Mouse (Mus musculus) forebrain, embryonic 10.5 days (tissue): ENCODE results near the gene Itgb2. TPM values are rescaled to one million over a fixed set of nuclear protein-coding genes. Genes with fewer than 3 reads are reported as not detected.

Experiments used
- DNase-seq: peaks from one replicate; pipeline ENCODE4 v3.0.0-alpha.2; 2017; ENCODE audit warnings: low spot score; ENCODE audit errors: extremely low spot score
- H3K27ac ChIP-seq: fragments of 300-500 bp; sonication (generic); 2 replicates; pipeline ENCODE4 v1.5.1; 2016; ENCODE audit warnings: mild to moderate bottlenecking
- H3K27me3 ChIP-seq: fragments of 300-500 bp; sonication (generic); 2 replicates; pipeline ENCODE4 v1.6.1; 2016; ENCODE audit warnings: mild to moderate bottlenecking; ENCODE audit not compliant: poor library complexity, severe bottlenecking
- H3K36me3 ChIP-seq: fragments of 300-500 bp; sonication (generic); replicated peaks from 2 replicates; pipeline ENCODE4 v1.6.1; 2016; ENCODE audit warnings: mild to moderate bottlenecking, moderate library complexity
- H3K4me1 ChIP-seq: fragments of 300-500 bp; sonication (generic); 2 replicates; pipeline ENCODE4 v1.6.1; 2016
- H3K4me3 ChIP-seq: fragments of 300-500 bp; sonication (generic); 2 replicates; pipeline ENCODE4 v1.5.1; 2016; ENCODE audit warnings: mild to moderate bottlenecking, moderate library complexity
- H3K9me3 ChIP-seq: fragments of 300-500 bp; sonication (generic); 2 replicates; pipeline ENCODE4 v1.6.1; 2016; ENCODE audit warnings: mild to moderate bottlenecking, moderate library complexity
- WGBS: fragments of 180-500 bp; shearing (Covaris S2); methylation state at CpG from one replicate; pipeline ENCODE4 v1.1.7; 2016; 5-methylcytosine and 5-hydroxymethylcytosine counted together
- polyA plus RNA-seq: library from polyadenylated mRNA; unstranded; fragments of >200 nt; fragmentation: Nextera tagmentation; extraction: Ambion mirVana; gene quantifications from 2 replicates; pipeline ENCODE4 v1.2.1, GENCODE M21; 2016

Itgb2 gene
- polyA plus RNA-seq, 1 experiment from 2014 or later: 0.76 TPM

DNA sequence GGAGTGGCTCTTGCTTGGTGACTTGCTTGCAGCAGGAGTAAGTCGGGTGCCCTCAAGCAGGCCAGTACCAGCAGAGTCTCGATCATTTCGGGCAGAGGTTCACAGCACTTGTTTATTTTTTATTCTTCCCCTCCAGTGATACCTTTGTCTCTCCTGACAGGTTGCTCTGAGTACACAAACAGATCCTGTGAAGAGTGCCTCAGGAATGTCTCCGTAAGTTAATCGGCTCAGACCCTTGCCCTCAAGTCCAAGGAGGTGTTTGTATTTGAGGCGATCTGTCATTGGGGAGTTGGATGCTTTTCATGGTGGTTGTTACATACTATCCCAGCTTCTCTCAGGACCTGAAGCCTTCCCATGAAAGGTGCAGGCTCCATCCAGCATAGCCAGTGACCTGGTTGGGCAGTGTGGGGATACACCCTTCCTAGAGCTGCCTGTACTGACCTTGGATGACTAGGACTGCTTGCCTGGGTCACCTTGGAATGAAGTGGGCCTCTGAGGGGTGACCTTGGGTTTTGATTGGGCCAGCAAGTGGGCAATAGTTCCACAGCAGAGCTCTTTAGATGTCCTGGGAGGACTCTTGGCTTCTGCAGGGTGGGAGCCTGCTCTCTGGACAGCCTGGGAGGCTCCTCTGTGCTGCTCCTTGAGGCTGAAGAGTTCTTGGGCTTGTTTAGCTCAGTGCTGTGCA lies 57.2 kb downstream of the Itgb2 start:
- DNase-seq: no peak
- no peaks in the 10 kb centered on the region for H3K9me3 ChIP-seq
- H3K36me3 ChIP-seq: peaks cover 53% of the 10 kb centered on the region
- WGBS: 94% methylated on average over 6 of the region's 6 CpGs
- H3K4me1 ChIP-seq: peaks cover 28% of the 10 kb centered on the region
- no peaks in the 10 kb centered on the region for H3K27me3 ChIP-seq
- H3K27ac ChIP-seq: no peak overlapping the region
- no peak overlapping the region for H3K4me3 ChIP-seq

DNA sequence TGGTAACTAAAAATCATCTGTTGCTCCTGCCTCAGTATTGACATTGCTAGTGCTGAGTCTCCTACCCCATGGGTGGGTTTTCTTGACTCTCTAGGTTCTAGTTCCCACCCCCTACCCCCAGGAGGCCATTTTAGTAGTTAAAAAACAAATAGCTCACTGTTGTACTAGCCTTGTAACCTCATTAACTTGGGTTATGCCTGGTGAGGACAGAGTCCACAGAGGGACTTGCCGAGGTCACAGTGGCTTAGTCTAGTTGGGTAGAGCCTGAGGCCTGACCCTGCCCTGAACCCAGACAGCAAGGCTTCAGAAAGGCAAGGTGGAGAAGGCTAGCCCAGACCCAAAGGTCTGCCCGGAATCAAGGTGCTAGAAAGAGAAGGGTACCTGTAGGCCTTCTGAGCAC lies 58.0 kb downstream of the Itgb2 start:
- Histone ChIP-seq H3K9me3 (no peaks in the 10 kb centered on the region), H3K4me3 (no peak overlapping the region), H3K27ac (no peak overlapping the region), H3K36me3 (peaks cover 61% of the 10 kb centered on the region), H3K27me3 (no peaks in the 10 kb centered on the region), H3K4me1 (peaks cover 20% of the 10 kb centered on the region)
- WGBS: 88% methylated on average over 2 of the region's 2 CpGs
- DNase-seq: no peak

DNA sequence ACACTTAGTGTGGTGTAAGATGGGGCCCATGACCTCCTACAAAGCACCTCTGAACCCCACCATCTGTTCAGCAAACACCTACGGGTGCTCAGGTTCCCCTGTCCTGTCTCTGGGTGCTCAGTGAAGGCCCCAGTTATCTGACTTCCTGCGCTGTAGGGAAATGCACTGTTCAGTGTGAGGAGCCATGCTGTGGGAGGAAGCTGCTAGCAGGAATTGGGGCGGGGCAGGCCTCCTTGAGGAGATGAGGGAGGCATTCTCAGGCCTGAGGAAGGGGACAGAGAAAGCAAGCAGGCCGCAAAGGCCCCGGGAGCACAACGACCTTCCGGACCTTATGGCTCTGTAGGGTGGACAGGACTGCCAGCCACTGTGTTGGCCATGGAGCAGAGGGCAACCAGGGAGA lies 59.1 kb downstream of the Itgb2 start:
- no peak for DNase-seq
- Histone ChIP-seq H3K27ac (no peak overlapping the region), H3K27me3 (no peaks in the 10 kb centered on the region), H3K4me3 (no peak overlapping the region), H3K36me3 (peaks cover 68% of the 10 kb centered on the region), H3K4me1 (peaks cover 9% of the 10 kb centered on the region), H3K9me3 (no peaks in the 10 kb centered on the region)
- 88% methylated on average over 7 of the region's 7 CpGs for WGBS

DNA sequence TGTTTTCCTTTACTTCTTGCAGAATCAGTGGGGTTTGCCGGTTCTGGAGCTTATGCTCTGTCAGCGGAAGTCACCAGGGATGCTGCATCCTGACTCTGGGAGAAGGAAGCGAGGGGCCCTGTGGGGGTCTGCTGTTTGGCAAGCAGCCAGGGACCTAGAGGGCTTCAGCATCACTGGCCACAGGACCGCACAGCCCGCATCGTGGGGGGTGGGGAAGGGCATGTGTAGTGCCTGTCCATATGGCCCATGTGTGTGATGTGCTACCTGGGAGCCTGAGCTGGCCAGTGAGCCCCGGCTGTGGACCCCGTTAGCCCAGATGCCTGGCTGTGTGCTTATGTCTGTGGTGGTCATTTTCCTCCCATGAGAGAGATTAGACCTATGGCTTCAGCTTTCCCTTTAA lies 59.7 kb downstream of the Itgb2 start:
- no peaks in the 10 kb centered on the region for H3K27me3 ChIP-seq
- H3K36me3 ChIP-seq: peaks cover 75% of the 10 kb centered on the region
- no peaks in the 10 kb centered on the region for H3K9me3 ChIP-seq
- no peak for DNase-seq
- WGBS: 88% methylated on average over 8 of the region's 8 CpGs
- H3K4me1 ChIP-seq: peaks cover 8% of the 10 kb centered on the region
- no peak overlapping the region for H3K27ac ChIP-seq
- H3K4me3 ChIP-seq: no peak overlapping the region

DNA sequence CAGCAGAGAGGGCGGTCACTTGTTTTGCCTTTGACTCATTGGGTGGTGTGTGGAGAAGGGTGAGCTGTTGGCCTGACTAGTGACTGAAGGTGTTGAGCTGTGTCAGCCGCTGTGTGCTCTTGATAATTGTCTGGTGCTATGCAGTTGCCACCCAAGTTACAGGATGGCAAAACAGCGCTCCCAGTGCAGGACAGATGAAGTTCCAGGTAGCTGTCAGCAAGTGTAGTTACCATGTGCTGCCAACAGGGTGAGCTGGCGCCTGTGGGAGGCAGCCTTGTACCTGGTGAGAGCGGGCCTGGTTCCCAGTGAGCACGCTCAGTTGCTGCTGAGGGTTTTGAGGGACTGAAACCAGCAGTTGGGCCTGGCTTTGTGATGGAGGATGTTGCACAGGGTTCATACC lies 60.8 kb downstream of the Itgb2 start:
- Histone ChIP-seq H3K36me3 (peaks cover 81% of the 10 kb centered on the region), H3K4me3 (no peak overlapping the region), H3K27ac (no peak overlapping the region), H3K4me1 (peaks cover 8% of the 10 kb centered on the region), H3K27me3 (no peaks in the 10 kb centered on the region), H3K9me3 (no peaks in the 10 kb centered on the region)
- 41% methylated on average over 6 of the region's 6 CpGs for WGBS
- peak; percentile 56 for DNase-seq

DNA sequence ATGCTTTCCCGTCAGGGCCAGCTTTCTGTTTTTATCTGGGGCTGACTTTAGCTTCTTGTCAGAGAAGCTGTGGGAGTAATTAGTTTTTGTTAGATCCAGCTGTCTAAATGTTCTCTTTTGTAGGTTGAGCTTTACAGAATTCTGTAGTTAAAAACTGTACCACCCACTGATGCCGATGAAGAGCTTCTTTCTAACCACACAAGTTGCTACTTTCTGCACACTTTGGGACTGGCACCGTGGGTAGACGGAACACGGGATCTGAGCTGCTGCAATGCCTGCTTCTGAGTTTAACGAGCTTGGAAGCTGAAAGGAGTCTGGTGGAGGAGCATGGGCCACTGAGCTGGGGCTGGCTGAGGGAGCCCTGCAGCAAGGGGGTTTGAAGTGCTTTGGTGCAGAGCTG lies 61.5 kb downstream of the Itgb2 start:
- no peak overlapping the region for H3K4me3 ChIP-seq
- no peak for DNase-seq
- peaks cover 8% of the 10 kb centered on the region for H3K4me1 ChIP-seq
- WGBS: 78% methylated on average over 6 of the region's 6 CpGs
- no peak overlapping the region for H3K27ac ChIP-seq
- peaks cover 85% of the 10 kb centered on the region for H3K36me3 ChIP-seq
- no peaks in the 10 kb centered on the region for H3K27me3 ChIP-seq
- no peaks in the 10 kb centered on the region for H3K9me3 ChIP-seq

DNA sequence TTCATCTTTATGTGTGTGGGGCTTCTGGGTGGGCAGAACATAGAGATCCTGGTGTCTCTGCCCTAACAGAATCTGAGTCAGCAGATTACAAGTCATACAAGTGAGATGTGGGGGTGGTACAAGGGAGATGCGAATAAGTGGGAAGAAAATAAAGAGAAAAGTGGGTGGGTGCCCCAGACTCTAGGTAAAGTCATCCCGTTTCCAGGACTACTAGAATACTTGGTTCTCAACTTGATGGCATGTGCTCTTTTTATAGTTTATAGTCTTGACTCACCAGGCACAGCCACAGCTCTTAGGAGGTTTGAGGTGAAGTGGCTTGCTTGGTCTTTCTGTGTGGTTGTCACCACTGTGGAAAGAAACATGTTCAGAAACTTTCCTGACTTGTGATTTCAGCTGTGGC lies 66.0 kb downstream of the Itgb2 start:
- no peak overlapping the region for H3K27ac ChIP-seq
- WGBS: 95% methylated on average over 2 of the region's 2 CpGs
- no peak for DNase-seq
- no peaks in the 10 kb centered on the region for H3K27me3 ChIP-seq
- no peaks in the 10 kb centered on the region for H3K9me3 ChIP-seq
- H3K4me3 ChIP-seq: no peak overlapping the region
- peaks cover 79% of the 10 kb centered on the region for H3K36me3 ChIP-seq
- H3K4me1 ChIP-seq: peaks cover 3% of the 10 kb centered on the region; the same call in 1 of the 2 replicates

DNA sequence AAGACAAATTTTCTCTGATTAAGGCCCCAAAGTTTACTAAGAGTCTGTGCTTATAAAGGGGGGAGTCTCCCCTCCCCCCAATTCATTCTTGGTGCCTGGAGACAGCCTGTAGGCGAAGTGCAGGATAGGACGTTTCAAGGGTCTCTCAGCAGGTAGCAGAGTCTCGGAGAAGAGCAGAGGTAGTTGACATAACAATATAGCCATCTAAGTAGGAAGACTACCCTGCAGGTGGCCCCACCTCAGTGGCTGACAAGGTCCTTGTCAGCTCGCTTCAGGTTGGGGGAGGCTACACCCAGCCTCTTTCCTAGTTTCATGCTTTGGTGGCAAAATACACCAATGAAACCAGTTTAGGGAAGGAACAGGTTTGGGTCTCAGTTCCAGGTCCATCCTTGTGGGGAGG lies 73.0 kb downstream of the Itgb2 start:
- 56% methylated on average over 4 of the region's 4 CpGs for WGBS

DNA sequence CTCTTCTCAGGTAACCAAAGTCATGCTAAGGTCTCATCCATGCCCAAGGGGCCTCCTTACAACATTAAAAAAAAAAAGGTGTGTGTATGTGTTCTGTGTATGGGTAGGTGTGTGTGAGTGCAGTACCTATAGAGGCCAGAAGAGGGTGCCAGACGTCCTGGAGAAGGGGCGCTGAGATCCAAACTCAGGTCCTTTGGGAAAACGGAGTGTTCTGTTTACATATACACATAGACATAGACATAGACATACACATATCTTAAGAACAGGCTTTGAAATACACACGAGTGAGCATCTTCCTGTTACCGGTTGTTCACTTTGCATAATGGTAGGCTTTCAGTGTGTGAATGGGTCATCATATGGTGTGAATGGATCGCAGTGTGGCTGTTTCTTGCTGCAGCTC lies 74.1 kb downstream of the Itgb2 start:
- Histone ChIP-seq H3K9me3 (peaks cover 6% of the 10 kb centered on the region; the same call in 1 of the 2 replicates), H3K36me3 (peaks cover 26% of the 10 kb centered on the region), H3K27me3 (no peaks in the 10 kb centered on the region), H3K4me3 (no peak overlapping the region), H3K27ac (no peak overlapping the region), H3K4me1 (peaks cover 24% of the 10 kb centered on the region)
- DNase-seq: no peak
- 91% methylated on average over 6 of the region's 6 CpGs for WGBS

More for the DNA sequence above, 73.0 kb downstream of the Itgb2 start:
- Histone ChIP-seq H3K4me1 (peaks cover 20% of the 10 kb centered on the region), H3K27me3 (no peaks in the 10 kb centered on the region), H3K4me3 (no peak overlapping the region), H3K9me3 (peaks cover 6% of the 10 kb centered on the region; the same call in 1 of the 2 replicates), H3K36me3 (peaks cover 28% of the 10 kb centered on the region), H3K27ac (no peak overlapping the region)
- DNase-seq: no peak

DNA sequence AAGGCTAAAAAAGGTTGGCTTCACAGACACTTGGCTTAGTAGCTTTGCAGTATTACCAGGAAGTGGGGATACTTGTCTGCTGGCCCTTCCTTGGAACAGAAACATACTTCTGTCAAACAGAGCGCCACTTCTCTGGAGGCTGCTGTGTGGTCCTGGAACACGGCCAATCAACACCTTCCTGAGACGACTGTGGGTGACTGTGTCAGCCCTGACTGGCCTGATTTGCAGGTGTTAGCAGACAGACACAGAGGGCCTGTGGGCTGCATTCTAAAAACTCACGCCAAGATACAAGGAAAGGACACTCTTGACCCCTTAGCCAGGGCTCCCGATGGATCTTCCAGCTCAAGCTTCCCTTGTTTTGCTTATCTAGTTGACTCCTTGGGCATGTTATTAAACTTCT lies 74.9 kb downstream of the Itgb2 start:
- Histone ChIP-seq H3K4me3 (no peak overlapping the region), H3K27me3 (no peaks in the 10 kb centered on the region), H3K4me1 (peaks cover 24% of the 10 kb centered on the region), H3K9me3 (peaks cover 6% of the 10 kb centered on the region; the same call in 1 of the 2 replicates), H3K27ac (no peak overlapping the region), H3K36me3 (peaks cover 31% of the 10 kb centered on the region)
- WGBS: 92% methylated on average over 5 of the region's 5 CpGs
- no peak for DNase-seq

DNA sequence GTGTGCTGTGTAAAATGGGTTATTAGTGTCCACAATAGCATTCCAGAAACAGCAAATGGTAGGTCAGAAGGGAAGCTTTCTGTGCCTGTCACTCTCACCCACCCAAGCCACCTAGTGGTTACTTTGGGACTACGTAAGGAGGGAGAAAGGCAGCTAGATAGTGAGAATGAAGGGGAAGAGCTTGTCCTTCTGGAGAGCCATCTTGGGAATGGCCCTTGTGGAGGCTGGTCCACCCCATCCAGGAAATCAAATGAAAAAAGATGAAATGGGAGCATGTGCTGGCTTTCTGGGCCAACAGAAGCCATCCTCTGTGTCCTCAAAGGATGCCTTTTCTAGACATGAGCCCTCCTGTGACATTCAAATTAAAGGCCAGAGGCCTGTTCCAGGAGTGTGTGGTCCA lies 75.3 kb downstream of the Itgb2 start:
- Histone ChIP-seq H3K27me3 (no peaks in the 10 kb centered on the region), H3K9me3 (peaks cover 6% of the 10 kb centered on the region; the same call in 1 of the 2 replicates), H3K4me1 (peaks cover 24% of the 10 kb centered on the region), H3K36me3 (peaks cover 32% of the 10 kb centered on the region), H3K4me3 (peak overlapping the region; percentile 84), H3K27ac (peak overlapping the region; percentile 99)
- 75% methylated on average over 1 of the region's 1 CpGs for WGBS
- peak; percentile 28 for DNase-seq

DNA sequence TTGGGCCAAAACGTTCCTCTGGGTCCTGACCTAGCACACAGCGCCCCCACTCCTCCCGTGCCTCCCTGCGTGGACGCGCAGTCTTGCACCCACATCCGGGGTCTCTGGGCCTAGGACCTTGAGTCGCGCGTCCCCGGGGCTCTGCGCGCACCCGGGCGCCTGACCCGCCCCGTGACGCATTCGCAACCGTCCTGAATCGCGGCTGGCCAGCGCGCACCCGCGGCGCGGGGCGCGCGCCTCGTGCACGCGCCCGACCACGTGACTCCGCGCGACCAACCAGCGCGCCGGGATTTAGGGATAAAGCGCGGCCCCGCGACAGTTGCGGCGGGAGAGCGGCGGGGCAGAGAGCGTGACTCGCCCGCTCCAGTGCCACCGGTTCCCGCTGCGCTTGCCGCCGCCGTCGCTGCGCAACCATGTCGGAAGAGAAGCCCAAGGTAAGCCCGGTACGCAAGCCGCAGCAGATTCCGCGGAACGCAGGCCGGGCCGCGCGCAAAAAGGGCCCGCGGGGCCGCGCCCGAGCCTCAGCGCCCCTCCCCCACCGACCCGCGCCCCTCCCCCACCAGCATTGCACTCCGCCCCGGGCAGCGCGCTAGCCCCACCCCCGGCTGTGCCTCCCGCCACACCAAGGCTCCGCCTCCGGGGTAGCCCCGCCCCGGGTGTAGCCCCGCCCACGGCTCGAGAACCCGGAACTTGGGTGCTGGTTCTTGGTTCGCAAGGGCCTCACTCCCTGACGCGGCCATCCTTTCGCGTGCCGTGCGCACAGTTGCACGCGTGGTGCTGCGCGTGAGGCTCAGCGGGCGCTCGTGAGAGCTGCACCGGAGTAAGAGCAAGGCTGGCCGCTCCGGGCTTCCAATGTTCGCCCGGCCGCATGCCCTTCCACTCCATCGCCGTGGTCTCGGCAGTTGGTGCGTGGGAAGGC lies 76.1 kb downstream of the Itgb2 start, which contains the start of the genes Sumo3 and Gm49325:
TSS of gene Sumo3 (plus strand) at position 190 of the 919 bp plus-strand sequence.
TSS of gene Gm49325 (plus strand) at position 290 of the 919 bp plus-strand sequence.
- Histone ChIP-seq H3K27ac (peak within 1 kb of the TSS; percentile 99), H3K27me3 (no peaks in the 10 kb centered on the region), H3K36me3 (peaks cover 40% of the 10 kb centered on the region)

DNA sequence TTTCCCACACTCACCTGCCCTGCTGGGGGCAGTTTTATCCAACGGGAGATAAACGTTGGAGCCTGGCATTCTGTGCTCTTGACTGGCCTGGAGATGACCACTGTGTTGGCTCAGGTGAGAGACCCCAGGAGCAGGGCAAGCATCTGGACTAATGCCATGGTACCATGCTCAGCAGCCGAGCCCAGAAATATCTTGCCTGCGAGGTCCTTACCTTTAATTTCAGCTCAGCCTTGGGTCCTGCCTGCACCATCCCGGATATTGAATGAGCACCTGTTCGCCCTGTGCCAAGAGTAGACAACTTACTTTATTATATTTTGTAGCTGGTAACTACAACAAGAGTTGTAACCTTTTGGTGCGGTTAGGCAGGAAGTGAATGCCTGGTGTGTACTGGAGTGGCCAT lies 76.8 kb downstream of the Itgb2 start:
- H3K9me3 ChIP-seq: peaks cover 6% of the 10 kb centered on the region; the same call in 1 of the 2 replicates
- peaks cover 24% of the 10 kb centered on the region for H3K4me1 ChIP-seq
- WGBS: 54% methylated on average over 7 of the region's 7 CpGs
- peak overlapping the region; percentile 99 for H3K27ac ChIP-seq
- H3K4me3 ChIP-seq: peak overlapping the region; percentile 84
- no peak for DNase-seq
- H3K36me3 ChIP-seq: peaks cover 47% of the 10 kb centered on the region
- H3K27me3 ChIP-seq: no peaks in the 10 kb centered on the region

More for the DNA sequence above, 76.1 kb downstream of the Itgb2 start, which contains the start of the genes Sumo3 and Gm49325:
- Histone ChIP-seq H3K9me3 (peaks cover 6% of the 10 kb centered on the region; the same call in 1 of the 2 replicates), H3K4me3 (peak within 1 kb of the TSS; percentile 84), H3K4me1 (peaks cover 24% of the 10 kb centered on the region)
- DNase-seq: peak; percentile 90
- 2% methylated on average over 118 of the region's 119 CpGs for WGBS
